Mouse (Mus musculus) MEL (cell line): ENCODE measurements around the gene Dbn1.

Experiments used
- E2F4 ChIP-seq: IDR thresholded peaks from 2 replicates; pipeline ENCODE4 v1.6.1; 2011; ENCODE audit warnings: low read depth, low read length, improper control_type of control experiment, borderline replicate concordance
- JUND ChIP-seq: IDR thresholded peaks from 2 replicates; pipeline ENCODE4 v1.6.1; 2011; ENCODE audit warnings: low read depth, mild to moderate bottlenecking, improper control_type of control experiment, low read length
- ZNF384 ChIP-seq: IDR thresholded peaks from 2 replicates; pipeline ENCODE4 v1.6.1; 2012; ENCODE audit warnings: low read depth, mild to moderate bottlenecking, inconsistent platforms, low read length, improper control_type of control experiment

GRCm38 (mm10) chr13:55523278-55523677 lies 35.4 kb upstream of the Dbn1 start:
- no peak for TF ChIP-seq E2F4
- no peak for TF ChIP-seq JUND
- TF ChIP-seq ZNF384: no peak
